Mouse (Mus musculus): ENCODE data around the gene 2010300C02Rik. TPM values are rescaled to one million over a fixed set of nuclear protein-coding genes. Genes with fewer than 3 reads are reported as not detected.
"Not testable (repeated sequence)": the region's sequence is repeated elsewhere in the genome, so short reads cannot be mapped to it uniquely, and the experiment has no call there.

2010300C02Rik gene
- total RNA-seq, 1 experiment from 2014 or later, result 0.12 TPM

GRCm38 (mm10) chr1:37605694-37606093 is 114.2 kb downstream of the 2010300C02Rik start:
- ATAC-seq (ENCODE audit: extremely low read depth, insufficient number of reproducible peaks, low FRiP score, poor library complexity, severe bottlenecking), result not testable (repeated sequence)

- ATAC-seq (ENCODE audit: extremely low read depth, insufficient number of reproducible peaks, low FRiP score, poor library complexity, severe bottlenecking), result no peak
These were observed 116.7 kb downstream of the 2010300C02Rik start for GRCm38 (mm10) chr1:37603206-37603605.

GRCm38 (mm10) chr1:37602268-37602667 is 117.6 kb downstream of the 2010300C02Rik start:
- ATAC-seq (ENCODE audit: extremely low read depth, insufficient number of reproducible peaks, low FRiP score, poor library complexity, severe bottlenecking), result no peak

- ATAC-seq (ENCODE audit: extremely low read depth, insufficient number of reproducible peaks, low FRiP score, poor library complexity, severe bottlenecking), result no peak
These were observed 118.4 kb downstream of the 2010300C02Rik start for GRCm38 (mm10) chr1:37601461-37601860.

- ATAC-seq (ENCODE audit: extremely low read depth, insufficient number of reproducible peaks, low FRiP score, poor library complexity, severe bottlenecking), result no peak
These were observed 119.2 kb downstream of the 2010300C02Rik start for GRCm38 (mm10) chr1:37600640-37601175.

GRCm38 (mm10) chr1:37598986-37599385 is 120.9 kb downstream of the 2010300C02Rik start:
- ATAC-seq (ENCODE audit: extremely low read depth, insufficient number of reproducible peaks, low FRiP score, poor library complexity, severe bottlenecking), result no peak

GRCm38 (mm10) chr1:37594812-37595211 is 125.1 kb downstream of the 2010300C02Rik start:
- not testable (repeated sequence) for ATAC-seq (ENCODE audit: extremely low read depth, insufficient number of reproducible peaks, low FRiP score, poor library complexity, severe bottlenecking)

- ATAC-seq (ENCODE audit: extremely low read depth, insufficient number of reproducible peaks, low FRiP score, poor library complexity, severe bottlenecking), result peak; percentile 95
These were observed 133.9 kb downstream of the 2010300C02Rik start for GRCm38 (mm10) chr1:37585809-37586480.

- ATAC-seq (ENCODE audit: extremely low read depth, insufficient number of reproducible peaks, low FRiP score, poor library complexity, severe bottlenecking), result no peak
These were observed 136.0 kb downstream of the 2010300C02Rik start for GRCm38 (mm10) chr1:37583795-37584464.

- ATAC-seq (ENCODE audit: extremely low read depth, insufficient number of reproducible peaks, low FRiP score, poor library complexity, severe bottlenecking), result no peak
These were observed 136.7 kb downstream of the 2010300C02Rik start for GRCm38 (mm10) chr1:37583167-37583566.

GRCm38 (mm10) chr1:37579686-37580085 is 140.2 kb downstream of the 2010300C02Rik start:
- ATAC-seq (ENCODE audit: extremely low read depth, insufficient number of reproducible peaks, low FRiP score, poor library complexity, severe bottlenecking), result no peak

- ATAC-seq (ENCODE audit: extremely low read depth, insufficient number of reproducible peaks, low FRiP score, poor library complexity, severe bottlenecking), result no peak
These were observed 147.2 kb downstream of the 2010300C02Rik start for GRCm38 (mm10) chr1:37572528-37573272.

- ATAC-seq (ENCODE audit: extremely low read depth, insufficient number of reproducible peaks, low FRiP score, poor library complexity, severe bottlenecking), result no peak
These were observed 151.5 kb downstream of the 2010300C02Rik start for GRCm38 (mm10) chr1:37568379-37568778.

GRCm38 (mm10) chr1:37566754-37567153 is 153.1 kb downstream of the 2010300C02Rik start:
- no peak for ATAC-seq (ENCODE audit: extremely low read depth, insufficient number of reproducible peaks, low FRiP score, poor library complexity, severe bottlenecking)

- ATAC-seq (ENCODE audit: extremely low read depth, insufficient number of reproducible peaks, low FRiP score, poor library complexity, severe bottlenecking), result 0 out of 2 replicates have a peak, but pooled peaks have one; percentile 33
These were observed 153.5 kb downstream of the 2010300C02Rik start for GRCm38 (mm10) chr1:37566344-37566743.

- no peak for ATAC-seq (ENCODE audit: extremely low read depth, insufficient number of reproducible peaks, low FRiP score, poor library complexity, severe bottlenecking)
These were observed 154.5 kb downstream of the 2010300C02Rik start for GRCm38 (mm10) chr1:37565396-37565795.

- no peak for ATAC-seq (ENCODE audit: extremely low read depth, insufficient number of reproducible peaks, low FRiP score, poor library complexity, severe bottlenecking)
These were observed 157.9 kb downstream of the 2010300C02Rik start for GRCm38 (mm10) chr1:37561955-37562354.

Measured in neutrophil, adult 5-6 weeks (primary cell).